Mouse (Mus musculus): ENCODE measurements around the gene C1qc.

C1qc gene

DNA sequence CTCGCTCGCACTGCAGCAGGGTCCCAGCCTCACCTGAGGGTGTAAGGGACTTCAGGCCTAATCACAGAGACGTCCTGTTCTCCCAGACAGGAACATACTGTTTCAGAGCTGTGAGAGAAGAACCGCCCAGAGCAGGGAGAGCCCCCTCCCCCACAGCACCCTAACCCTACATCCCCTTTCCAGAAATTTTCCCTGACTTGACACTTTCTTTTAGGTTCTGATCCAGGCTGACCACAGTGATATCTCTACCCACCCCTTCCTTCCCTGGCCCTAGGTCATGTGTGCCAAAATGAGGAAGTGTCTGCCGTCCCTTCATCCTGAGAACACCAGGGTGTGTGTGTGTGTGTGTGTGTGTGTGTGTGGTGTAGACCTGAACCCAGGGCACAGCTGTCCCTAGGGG lies at the start of gene C1qc:
C1qc (minus strand) TSS at position 255 of the 400 bp plus-strand sequence.
- in situ Hi-C loops (cut with MboI, MseI): loop anchor here (10.0 kb wide), 1 partner anchor 182 kb away; no protein-coding TSS in a partner anchor

DNA sequence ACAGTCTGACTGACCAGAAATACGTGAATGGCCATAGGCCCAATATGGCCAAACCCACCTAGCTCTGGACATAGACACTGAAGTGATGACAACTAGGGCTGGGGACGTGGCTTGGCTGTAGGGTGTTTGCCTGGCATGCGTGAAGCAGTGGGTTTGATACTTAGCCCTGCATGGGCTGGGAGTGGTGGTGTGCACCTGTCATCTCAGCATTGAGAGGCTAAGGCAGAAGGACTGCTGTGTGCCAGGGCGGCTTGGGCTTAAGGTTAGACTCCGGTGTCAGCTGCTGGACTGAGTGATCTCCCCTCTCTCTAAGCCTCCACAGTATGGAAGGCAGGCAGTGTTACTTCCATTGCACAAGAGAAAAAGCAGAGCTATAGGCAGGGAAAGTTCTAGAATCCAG lies 45.1 kb upstream of the C1qc start:
- in situ Hi-C loops (cut with MboI, MseI): loop anchor here (10.0 kb wide), 1 partner anchor 137 kb away; no protein-coding TSS in a partner anchor

DNA sequence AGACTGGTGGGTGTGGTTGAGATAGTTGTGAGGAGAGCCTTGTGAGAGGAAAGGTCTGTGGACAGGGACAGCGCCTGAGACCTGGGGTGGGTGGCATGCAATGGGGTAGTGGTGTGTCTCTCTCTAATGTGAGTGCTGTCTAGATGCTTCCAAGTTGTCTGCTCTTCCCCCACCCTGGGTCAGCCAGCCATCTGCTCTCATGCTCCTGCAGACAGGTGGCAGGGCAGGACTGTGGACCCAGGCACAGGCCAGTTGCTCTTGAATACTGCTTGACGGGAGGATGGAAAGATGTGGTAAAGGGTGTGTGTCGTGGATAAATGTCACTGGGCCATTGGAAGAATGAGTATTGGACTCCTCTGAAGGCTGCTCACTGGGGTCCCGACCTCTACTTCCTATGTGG lies 44.5 kb upstream of the C1qc start:
- in situ Hi-C loops (cut with MboI, MseI): loop anchor here (10.0 kb wide), 1 partner anchor 137 kb away; no protein-coding TSS in a partner anchor

DNA sequence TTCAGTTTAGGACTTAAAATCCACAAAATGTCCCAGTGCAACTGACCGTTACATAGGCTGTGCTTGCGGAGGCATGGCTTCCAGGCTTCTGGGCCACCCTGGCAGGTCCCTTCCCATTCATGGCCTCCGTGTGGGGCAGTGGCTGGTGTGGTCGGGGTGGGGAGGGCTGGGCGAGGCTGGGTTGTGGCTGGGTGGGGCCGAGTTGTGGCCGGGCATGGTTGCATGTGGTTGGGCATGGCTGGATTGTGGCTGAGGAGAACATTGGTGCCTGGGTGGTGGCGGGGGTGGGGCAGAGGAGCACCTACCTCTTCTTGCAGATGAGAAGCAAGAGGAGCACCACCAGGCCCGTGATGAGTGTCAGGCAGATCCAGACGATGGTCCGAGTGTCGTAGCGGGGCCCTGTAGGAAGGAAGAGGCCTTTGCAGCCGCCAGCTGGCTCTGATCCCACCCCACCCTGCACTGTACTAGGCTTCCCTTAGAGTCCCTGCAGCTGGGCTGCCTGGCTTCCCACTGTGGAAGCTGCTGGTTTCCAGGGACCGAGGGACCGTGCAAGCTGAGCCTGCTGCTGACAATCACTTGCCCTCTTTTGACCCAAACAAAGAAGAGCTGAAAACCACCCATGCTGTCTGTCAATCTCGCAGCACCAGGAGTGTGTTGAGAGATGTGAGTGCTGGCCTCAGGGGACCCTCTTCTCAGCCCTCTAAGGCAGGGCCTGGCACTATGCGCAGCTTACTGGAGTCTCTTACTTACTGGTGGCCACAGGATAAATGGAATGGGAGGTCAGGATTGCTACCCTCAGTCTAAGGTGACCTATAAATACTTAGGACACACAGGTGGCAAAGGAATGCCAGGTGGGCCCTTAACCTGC lies 42.1 kb upstream of the C1qc start:
- in situ Hi-C loops (cut with MboI, MseI): loop anchor here (10.0 kb wide), 1 partner anchor 140 kb away; no protein-coding TSS in a partner anchor

DNA sequence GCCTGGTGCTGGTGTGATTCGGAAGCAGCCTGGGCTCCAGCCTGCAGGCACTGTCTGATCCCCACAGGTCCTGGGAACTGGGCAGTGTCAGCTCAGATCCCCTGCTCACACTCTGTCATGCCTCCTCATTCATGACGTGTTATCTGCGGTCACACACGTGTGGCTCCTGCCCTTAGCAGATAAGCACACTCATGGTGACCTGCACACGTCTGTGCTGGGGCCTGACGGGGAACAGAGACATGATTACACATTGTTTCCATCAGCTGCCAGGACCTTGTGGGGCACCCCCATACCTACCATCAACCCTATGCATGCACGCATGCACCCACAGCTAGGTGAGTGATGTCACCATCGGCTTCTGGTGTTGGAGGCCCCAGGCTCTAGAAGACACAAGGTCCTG lies 37.6 kb upstream of the C1qc start:
- in situ Hi-C loops (cut with MboI, MseI): loop anchor here (10.0 kb wide), 1 partner anchor 144 kb away; no protein-coding TSS in a partner anchor

DNA sequence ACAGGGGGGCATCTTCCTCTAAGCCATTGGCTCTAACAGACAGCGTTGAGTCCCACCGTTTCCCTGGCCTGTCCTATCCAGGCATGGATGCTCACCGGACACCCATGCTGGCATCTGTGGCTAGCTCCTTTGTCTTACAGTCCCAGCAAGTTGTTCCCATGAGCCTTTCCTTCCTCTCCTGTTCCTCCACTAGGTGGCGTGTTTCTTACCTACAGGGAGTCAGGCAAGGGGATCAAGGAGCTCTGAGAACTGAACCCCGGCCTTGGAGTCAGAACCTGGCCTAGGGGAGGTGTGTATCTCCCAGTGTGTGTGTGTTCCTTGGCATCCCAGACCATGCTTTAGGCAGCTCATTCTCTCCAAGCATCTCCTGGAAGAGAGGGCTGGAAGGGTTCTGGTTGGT lies 36.1 kb upstream of the C1qc start:
- in situ Hi-C loops (cut with MboI, MseI): no loop called here

DNA sequence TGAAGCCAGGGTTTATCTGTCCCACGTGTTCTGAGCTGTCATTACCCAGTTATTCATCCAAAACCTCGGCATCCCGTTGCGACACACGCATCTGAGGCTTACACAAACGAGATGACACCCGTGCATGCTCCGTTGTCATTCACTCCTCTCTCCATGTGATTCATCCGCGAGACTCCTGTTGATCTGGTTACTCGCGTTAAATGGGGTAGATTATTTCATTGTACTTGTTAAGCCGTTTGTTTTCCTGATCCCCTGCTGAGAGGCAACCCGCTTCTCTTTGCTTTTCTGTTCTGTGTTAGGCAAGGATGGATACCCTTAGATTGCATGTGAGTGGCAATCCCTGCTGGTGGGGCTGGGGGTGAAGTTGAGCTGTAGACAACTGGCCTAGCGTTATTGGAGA lies 32.9 kb upstream of the C1qc start:
- in situ Hi-C loops (cut with MboI, MseI): no loop called here

DNA sequence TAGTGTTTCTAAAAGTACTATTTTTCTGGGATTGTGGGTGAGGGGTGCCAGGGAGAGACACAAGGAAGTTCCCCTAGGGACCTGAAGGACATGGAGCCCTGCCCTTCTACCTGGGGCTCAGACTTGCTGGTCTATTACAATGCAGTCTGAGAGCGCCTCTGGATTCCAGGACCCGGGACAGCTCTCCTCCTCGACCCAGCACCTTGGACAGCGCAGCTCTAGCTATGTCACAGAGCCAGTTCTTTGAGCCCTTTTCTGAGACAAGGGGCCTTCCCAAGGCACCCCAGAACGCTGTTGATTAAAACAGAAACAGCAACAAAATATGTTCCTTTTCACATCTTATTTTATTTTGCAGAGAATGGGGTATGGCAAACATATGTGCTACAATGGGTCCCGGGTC lies 31.7 kb upstream of the C1qc start:
- in situ Hi-C loops (cut with MboI, MseI): no loop called here

DNA sequence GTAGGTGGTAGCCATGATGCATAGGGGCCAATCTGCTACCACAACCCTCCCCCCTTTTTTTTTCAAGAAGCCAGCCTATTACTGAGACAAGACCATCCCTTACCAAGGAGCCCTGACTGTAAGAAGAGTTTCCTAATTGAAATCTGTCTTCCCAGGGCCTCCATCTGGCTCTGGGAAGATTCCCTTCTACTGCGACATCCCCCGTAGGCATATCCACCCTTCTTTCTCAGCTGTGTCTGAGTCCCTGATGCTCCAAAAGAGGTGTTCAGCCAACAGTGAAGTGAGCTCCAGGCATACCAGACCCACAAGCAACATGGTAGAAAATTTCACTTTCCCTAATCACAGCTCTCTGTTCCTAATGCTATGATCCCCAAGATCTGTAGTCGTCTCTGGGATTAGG lies 26.7 kb upstream of the C1qc start:
- in situ Hi-C loops (cut with MboI, MseI): no loop called here

DNA sequence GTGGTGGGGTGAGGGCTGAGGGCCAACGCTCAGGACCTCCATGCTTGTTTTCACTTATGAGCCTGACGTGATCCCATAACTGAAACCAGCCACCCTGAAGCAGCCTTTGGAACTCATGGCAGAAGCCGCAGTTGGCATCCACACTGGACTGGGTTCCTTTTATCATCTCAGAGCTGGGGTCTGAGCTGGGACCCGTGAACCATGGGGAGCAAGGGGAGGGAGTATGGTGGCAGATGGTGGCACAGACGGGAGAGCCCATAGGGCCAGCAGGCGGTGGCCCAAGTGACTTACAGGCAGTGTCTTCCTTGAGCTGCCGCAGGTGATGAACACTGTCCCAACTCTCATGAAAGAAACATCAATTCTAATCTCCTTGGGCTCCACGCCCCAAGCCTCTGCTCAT lies 26.0 kb upstream of the C1qc start:
- in situ Hi-C loops (cut with MboI, MseI): no loop called here

DNA sequence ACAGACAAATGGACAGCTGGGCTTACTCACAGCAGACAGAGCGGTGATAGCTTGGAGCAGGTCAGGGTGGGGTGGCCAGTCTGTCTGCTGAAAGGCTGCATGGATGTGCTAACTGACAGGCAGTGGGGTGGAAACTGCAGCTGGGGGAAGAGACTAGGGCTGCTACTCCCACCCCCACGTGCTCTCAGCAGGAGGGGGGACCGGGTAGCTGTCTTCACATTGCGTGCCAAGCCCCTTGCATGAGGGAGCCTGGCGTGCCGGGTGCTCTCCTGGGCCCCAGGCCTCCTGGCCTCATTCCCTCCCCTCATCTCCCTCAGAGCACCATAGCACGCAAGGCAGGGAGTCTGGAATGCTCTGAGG lies 24.3 kb upstream of the C1qc start:
- in situ Hi-C loops (cut with MboI, MseI): no loop called here

DNA sequence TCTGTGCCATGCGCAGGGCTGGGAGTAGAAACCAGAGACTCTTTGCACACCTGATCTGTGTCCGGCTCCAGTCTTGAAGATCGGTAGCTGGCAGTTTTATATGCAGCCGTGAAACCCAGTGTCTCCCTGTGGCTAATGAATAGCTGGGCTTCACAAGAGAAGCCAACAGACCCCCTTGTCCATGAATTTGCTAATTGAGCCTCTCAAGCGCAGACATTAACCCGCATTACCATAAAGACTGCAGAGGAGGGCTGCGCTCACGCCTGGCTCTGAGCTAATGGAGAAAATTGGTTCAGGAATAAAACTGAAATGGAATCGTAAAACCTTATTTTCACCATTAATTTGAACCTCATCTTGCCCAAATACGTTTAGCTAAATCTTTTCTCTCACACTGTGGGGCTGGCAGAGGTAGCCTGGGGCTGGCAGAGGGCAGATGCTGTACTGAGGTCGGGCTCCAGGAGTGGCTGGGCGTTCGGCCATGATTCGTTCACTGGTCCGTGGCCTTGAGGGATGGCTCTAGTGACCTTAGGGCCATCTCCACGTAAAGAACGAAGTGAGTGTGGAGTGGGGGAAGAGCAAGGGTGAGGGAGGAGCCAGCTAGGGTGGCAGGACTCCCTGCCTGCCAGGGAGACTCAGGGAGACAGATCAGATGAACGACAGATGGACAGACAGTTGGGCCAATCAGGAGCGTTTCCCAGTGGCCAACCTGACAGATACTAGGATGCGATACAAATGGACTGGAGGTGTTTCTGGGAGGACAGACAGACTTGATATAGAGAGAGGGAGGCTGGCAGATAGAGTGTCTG lies 23.7 kb upstream of the C1qc start:
- in situ Hi-C loops (cut with MboI, MseI): no loop called here

DNA sequence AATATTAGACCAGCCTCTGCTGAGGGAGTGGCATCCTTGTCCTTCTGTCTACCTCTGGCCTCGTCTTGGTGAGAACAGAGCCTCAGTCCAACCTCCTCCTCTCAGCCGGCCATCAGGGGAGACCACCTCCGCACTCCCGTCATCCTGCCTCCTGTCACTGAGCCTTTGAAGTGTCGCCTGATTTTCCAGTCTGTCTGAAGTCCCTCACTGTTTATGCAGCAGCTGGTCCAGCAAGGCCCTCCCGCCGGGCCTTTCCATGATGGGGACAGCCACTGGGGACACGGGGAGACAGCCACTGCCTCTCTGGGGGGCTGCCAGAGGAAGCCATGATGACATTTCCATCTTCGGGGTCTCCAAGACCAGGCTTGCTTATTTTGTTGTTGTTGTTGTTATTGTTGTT lies 20.0 kb upstream of the C1qc start:
- in situ Hi-C loops (cut with MboI, MseI): no loop called here

DNA sequence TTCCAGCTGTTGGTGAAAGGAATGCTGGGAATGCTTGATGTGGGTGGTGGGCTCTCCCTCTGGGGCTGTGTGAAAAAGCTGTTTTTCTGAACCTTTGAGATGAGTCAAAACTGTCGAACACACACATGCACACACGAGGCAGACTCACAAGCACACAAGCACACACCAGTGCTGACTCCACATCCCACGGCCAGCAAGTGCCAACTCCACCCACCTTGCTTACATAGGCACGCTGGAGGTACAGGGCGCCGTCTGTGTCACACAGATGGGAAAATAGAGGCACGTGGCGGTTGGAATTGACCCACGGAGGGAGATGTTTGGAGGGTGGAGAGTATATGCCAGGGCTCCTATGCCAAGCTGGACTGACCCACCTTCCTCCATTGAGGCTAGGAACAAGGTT lies 18.9 kb upstream of the C1qc start:
- in situ Hi-C loops (cut with MboI, MseI): no loop called here

DNA sequence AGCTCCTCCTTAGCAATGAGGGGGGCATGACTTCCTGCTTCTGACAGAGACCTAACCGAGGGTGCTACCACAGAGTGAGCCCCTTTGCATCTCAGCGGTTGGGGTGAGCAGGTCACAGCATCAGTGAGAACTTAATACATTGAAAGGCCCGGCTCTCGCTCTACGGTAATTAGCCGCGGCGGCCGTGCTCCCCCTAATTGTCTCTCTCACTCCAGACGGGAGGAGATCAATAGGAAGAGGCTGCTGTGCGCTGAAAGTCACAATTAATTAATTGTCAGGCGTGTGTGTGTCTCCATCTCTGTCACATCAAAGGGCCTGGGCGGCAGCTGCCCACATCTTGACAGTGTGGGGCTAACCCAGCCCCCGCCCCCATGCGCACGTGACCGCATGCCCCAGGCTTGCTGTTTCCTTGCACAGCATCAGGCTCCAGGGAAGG lies 18.4 kb upstream of the C1qc start:
- in situ Hi-C loops (cut with MboI, MseI): no loop called here

DNA sequence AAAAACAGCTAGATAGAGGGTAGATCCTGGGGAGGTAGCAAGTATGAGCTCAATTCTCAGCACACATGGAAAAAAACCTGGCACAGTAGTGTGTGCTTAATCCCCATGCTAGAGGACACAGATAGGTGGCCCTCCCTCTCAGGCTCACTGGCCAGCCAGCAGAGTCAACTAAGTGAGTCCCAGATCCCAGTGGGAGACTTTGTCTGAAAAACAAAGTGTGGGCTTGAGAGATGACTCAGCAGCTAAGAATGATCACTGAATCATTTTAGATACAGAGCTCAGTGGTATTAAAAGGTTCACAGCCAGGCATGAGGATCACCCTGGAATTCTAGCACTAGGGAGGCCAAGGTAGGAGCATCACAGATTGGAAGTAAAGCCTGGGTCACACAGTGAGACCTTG lies 14.9 kb upstream of the C1qc start:
- in situ Hi-C loops (cut with MboI, MseI): no loop called here

DNA sequence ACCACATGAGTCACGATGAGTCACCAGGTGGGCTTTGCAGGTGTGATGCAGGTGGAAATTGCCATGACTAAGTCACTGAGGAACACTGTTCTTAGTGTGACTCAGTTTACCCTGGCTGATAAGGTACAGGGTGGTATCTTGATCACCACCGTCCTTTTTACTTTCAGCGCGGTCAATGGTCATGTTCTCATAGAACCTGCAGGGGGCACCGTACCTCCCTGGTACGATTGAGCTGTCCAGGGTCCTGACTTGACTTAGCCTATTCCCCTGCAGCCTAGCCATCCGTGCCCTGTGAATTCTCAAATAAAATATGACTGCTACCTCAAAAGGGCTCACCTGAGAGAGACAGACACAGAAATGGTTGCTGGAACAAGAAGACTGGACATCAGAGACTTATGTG lies 14.2 kb upstream of the C1qc start:
- in situ Hi-C loops (cut with MboI, MseI): no loop called here

DNA sequence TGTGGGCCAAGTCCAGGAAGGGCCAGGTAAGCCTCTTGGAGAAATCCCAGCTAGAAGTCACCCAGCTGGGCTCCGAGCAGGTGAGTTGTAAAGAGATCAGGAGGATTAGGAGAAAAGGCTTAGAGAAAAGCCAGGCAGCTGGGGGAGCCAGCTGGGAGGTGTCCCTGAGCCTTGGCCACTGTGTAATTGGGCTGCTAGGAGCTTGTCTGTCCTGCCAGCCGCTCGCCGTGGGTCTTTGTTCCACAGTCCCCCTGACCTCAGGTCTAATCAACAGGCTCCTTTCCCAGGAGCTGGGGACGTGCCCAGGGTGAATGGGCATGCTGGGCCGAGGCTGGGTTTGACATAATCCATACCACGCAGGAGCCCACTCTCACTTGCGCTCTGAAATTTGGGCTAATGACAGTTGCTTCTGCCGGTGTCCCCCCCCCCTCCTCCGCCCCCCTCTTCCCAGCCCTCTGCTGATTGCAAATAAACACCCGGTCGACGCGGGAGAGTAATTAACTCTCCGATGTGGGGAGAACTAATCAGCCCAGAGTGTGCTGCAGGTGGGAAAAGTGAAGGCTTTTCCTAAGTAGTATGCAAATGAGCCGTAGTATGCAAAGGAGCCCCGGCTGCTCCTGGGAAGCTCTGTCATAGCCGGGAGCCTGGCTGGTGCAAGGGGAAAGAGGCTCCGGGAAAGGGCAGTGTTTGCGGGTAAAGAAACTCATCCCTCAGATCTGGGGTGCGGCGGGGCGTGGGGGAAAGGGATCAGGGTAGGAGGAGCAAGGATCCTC lies 12.1 kb upstream of the C1qc start:
- in situ Hi-C loops (cut with MboI, MseI): no loop called here

DNA sequence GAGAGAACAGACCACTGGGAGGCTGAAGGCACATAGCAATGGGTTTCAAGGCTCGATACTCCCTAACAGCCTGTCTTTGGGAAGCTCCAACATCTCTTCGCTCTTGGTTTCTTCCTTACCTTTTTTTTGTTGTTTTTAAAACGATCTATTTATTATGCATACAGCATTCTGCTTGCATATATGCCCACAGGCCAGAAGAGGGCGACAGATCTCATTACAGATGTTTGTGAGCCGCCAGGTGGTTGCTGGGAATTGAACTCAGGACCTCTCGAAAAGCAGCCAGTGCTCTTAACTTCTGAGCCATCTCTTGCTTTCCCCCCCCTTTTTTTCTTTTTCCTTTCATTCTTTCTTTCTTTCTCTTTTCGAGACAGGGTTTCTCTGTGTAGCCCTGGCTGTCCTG lies 6.3 kb upstream of the C1qc start:
- in situ Hi-C loops (cut with MboI, MseI): loop anchor here (10.0 kb wide), 1 partner anchor 176 kb away; no protein-coding TSS in a partner anchor

DNA sequence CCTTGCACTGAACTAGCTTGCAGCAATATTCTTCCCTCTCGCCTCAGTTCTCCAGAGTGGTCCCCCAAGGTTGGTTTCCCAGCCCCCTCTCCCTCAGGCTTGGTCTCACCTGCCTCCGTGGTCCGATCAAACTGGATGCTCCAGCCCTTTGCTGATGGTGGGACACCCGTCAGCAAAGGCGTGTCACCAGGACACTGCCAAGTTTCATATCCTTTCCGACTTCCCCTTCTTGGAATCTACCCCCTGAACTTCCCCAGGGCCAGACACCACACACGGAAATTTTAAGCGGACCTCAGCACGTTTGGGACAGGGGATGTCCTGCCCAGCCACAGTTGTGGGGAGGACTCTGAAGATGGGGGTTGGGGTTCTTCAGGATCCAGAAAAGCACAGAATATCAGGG lies 5.8 kb upstream of the C1qc start, which contains the start of gene C1qa:
C1qa (minus strand) TSS at position 167 of the 400 bp plus-strand sequence.
- in situ Hi-C loops (cut with MboI, MseI): loop anchor here (10.0 kb wide), 1 partner anchor 176 kb away; no protein-coding TSS in a partner anchor

DNA sequence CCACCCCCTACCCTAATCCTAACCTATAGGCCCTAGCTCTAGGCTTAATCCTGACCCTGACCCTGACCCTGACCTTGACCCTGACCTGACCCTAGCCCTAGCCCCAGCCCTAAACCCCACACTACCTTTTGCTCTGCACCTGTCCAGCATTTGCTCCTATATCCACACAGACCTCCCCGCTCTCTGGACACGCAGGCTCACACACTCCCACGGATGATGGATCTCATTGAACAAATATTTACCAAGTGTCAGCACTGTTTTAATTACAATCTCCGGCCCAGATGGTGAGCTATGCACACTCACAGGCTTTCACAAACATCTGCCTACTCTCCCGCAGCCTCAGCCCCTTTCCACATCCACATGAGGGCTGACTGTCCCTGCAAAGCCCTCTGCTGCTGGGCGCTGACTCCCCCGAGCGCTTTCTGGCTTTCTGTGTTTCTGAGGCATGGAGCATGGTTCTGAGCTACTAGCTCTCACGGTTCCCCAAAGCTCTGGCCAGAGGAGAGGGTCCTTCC lies 5.3 kb upstream of the C1qc start:
- in situ Hi-C loops (cut with MboI, MseI): loop anchor here (10.0 kb wide), 1 partner anchor 177 kb away; no protein-coding TSS in a partner anchor
